22 mouse cellular contexts compared by ENCODE assay signal in genomic region chr3:96338043-96338442, GRCm38 (mm10). TPM values are rescaled to one million over a fixed set of nuclear protein-coding genes. Genes with fewer than 3 reads are reported as not detected.
DNase-seq lines count a peak whose midpoint lies in the region; ATAC-seq lines count a peak whose summit lies in the region.
"Had no signal": no experiment of that assay in that cellular context is flagged by ENCODE, and none has a peak within 500 bp of the region (broad histone marks: within the 10 kb centered on the region; RNA-seq: fewer than 3 reads in every experiment).

No protein-coding gene starts in this region.

- no peaks in the 10 kb centered on the region for H3K9me3 ChIP-seq in neural tube, embryonic 15.5 days (replicated peaks)
- no peaks in the 10 kb centered on the region for H3K9me3 ChIP-seq in forebrain, embryonic 13.5 days (replicated peaks)
- H3K9me3 ChIP-seq: heart, embryonic 10.5 days; neural tube, embryonic 12.5 days had no signal

- no peaks in the 10 kb centered on the region for H3K36me3 ChIP-seq in neural tube, embryonic 15.5 days
- H3K36me3 ChIP-seq in forebrain, embryonic 13.5 days (ENCODE audit: poor library complexity, severe bottlenecking): no peaks in the 10 kb centered on the region
- H3K36me3 ChIP-seq: heart, embryonic 10.5 days; neural tube, embryonic 12.5 days had no signal

- no peaks in the 10 kb centered on the region for H3K4me1 ChIP-seq in neural tube, embryonic 15.5 days
- no peaks in the 10 kb centered on the region for H3K4me1 ChIP-seq in forebrain, embryonic 13.5 days

- intact Hi-C loops in left cerebral cortex, postnatal 36 days (cut with DNase I): loop anchor here (10.0 kb wide), 1 partner anchor 57 kb away; no protein-coding TSS in a partner anchor

- no peak overlapping the region for H3K9ac ChIP-seq in neural tube, embryonic 15.5 days (replicated peaks)
- H3K9ac ChIP-seq in forebrain, embryonic 13.5 days: no peak overlapping the region
- H3K9ac ChIP-seq: liver, postnatal 0 days; neural tube, embryonic 12.5 days had no signal

- no peak for ATAC-seq in neural tube, embryonic 15.5 days (ENCODE audit: low FRiP score)
- no peak for ATAC-seq in forebrain, embryonic 13.5 days
- ATAC-seq: hindbrain, postnatal 0 days; liver, postnatal 0 days; lung, postnatal 0 days had no signal

- no peak overlapping the region for H3K4me2 ChIP-seq in neural tube, embryonic 15.5 days
- H3K4me2 ChIP-seq in forebrain, embryonic 13.5 days: no peak overlapping the region
- H3K4me2 ChIP-seq: neural tube, embryonic 12.5 days had no signal

- H3K27ac ChIP-seq in neural tube, embryonic 15.5 days (replicated peaks): no peak overlapping the region
- H3K27ac ChIP-seq in forebrain, embryonic 13.5 days: no peak overlapping the region
- H3K27ac ChIP-seq: heart, embryonic 10.5 days; hindbrain, postnatal 0 days; kidney, postnatal 0 days; macrophage; neural tube, embryonic 12.5 days had no signal

- peaks cover 77% of the 10 kb centered on the region for H3K27me3 ChIP-seq in neural tube, embryonic 15.5 days (replicated peaks)
- H3K27me3 ChIP-seq in forebrain, embryonic 13.5 days: peaks cover 92% of the 10 kb centered on the region

- WGBS in neural tube, embryonic 15.5 days: 94% methylated on average over 8 of the region's 8 CpGs
- 92% methylated on average over 8 of the region's 8 CpGs for WGBS in forebrain, embryonic 13.5 days

- peak; percentile 77 for DNase-seq in heart, adult 11 months
- DNase-seq in heart, postnatal 4 days: no peak
- peak; percentile 12 for DNase-seq in neural tube, embryonic 10.5 days (ENCODE audit: extremely low spot score, low spot score)
- peak; percentile 39 for DNase-seq in R1 (ENCODE audit: low read depth, low spot score)
- no peak for DNase-seq in left cerebral cortex, postnatal 36 days (ENCODE audit: low spot score in 2 of 2)
- DNase-seq: adrenal gland, postnatal 14 days; cerebellum, adult 2 months; cerebellum, postnatal 25 days; kidney, adult 18-20 months; layer of hippocampus, adult 9-11 months; liver, postnatal 0 days; right cerebral cortex, adult 18-20 months; right cerebral cortex, postnatal 4 days; thymus, adult 18-20 months had no signal

- no peak overlapping the region for H3K4me3 ChIP-seq in neural tube, embryonic 15.5 days (replicated peaks)
- H3K4me3 ChIP-seq in forebrain, embryonic 13.5 days: no peak overlapping the region
- H3K4me3 ChIP-seq: heart, embryonic 10.5 days; neural tube, embryonic 12.5 days had no signal

RNA-seq across cellular contexts. Expression of gene Fcgr1, which starts 44.3 kb away (rescaled TPM):
- total RNA-seq in heart, postnatal 4 days (2021): under 1 TPM; 0.57 to 0.70 TPM
- 1.8 and 3.5 TPM in 2 replicates for polyA plus RNA-seq in neural tube, embryonic 15.5 days (2015; fragmentation: Nextera tagmentation; extraction: Ambion mirVana)
- 1 to 10 TPM; 2.1 to 2.2 TPM for total RNA-seq in left cerebral cortex, postnatal 36 days (2021)
- 0.56 and 1.0 TPM in 2 replicates for polyA plus RNA-seq in forebrain, embryonic 13.5 days (2015; fragmentation: Nextera tagmentation; extraction: Ambion mirVana)

Comparison
In these comparisons a context has a peak if more than half of its experiments do, and no peak if none do; other contexts are left out.
1. DNase-seq: peak in heart, adult 11 months (single experiment), neural tube, embryonic 10.5 days (single experiment) and R1 (single experiment); none in heart, postnatal 4 days (single experiment) and left cerebral cortex, postnatal 36 days (0 of 2).